Mouse (Mus musculus): ENCODE results near the gene Cd247. TPM values are rescaled to one million over a fixed set of nuclear protein-coding genes. Genes with fewer than 3 reads are reported as not detected.
A peak's percentile ranks its signal among the peaks of the same experiment; 100 is the strongest.

Gene Cd247
- polyA plus RNA-seq, 1 experiment from 2014 or later: 0.99 TPM

DNA sequence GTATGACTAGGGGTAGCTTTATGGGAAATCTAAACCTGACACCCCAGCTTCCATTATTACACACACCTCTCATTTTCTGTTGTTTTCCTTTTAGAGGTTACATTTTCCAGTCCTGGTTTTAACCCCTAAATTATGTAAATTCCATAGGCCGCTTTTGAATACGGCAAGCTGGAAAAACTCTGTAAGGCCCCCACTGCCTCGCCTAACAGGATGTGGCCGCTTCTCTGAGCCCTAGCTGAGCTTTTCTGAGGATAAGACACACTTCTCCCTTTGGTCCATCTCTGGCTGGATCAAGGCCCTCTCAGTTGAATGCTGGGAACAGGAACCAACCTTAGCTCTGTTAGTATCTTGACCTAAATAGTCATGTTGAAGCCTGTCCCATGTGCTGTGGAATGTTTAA is 15.7 kb downstream of the Cd247 start:
- no peaks in the 10 kb centered on the region for H3K36me3 ChIP-seq
- no peaks in the 10 kb centered on the region for H3K4me1 ChIP-seq
- H3K27ac ChIP-seq (replicated peaks): no peak overlapping the region
- no peak overlapping the region for H3K9ac ChIP-seq
- H3K27me3 ChIP-seq: no peaks in the 10 kb centered on the region
- no peak overlapping the region for H3K4me3 ChIP-seq (replicated peaks)
- ATAC-seq (ENCODE audit: insufficient number of reproducible peaks, low FRiP score, low TSS enrichment, low read depth): no peak
- H3K4me2 ChIP-seq (replicated peaks): no peak overlapping the region
- H3K9me3 ChIP-seq (replicated peaks): no peaks in the 10 kb centered on the region
- 77% methylated on average over 4 of the region's 4 CpGs for WGBS

DNA sequence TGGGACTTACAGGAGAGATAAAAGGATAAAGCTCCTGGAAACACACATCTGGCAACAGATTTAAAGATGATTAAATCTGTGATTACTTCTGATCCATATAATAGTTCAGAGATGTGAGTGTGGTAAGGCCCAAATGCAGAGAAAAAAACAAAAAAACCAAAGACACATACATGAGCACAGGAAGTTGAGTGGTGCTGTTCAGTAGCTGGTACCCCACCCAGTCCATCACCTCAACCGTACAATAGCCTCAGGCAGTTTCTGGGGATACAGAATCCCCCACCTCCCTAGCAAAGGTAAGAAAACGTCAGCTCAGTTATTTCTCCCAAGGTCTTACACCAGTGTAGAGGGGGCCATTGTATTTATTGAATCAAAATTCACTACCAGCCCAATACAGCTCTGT is 22.2 kb downstream of the Cd247 start:
- H3K4me2 ChIP-seq (replicated peaks): no peak overlapping the region
- H3K9ac ChIP-seq: no peak overlapping the region
- H3K4me1 ChIP-seq: peaks cover 19% of the 10 kb centered on the region
- H3K4me3 ChIP-seq (replicated peaks): no peak overlapping the region
- no peak; the same call in 1 of the 2 replicates for ATAC-seq (ENCODE audit: insufficient number of reproducible peaks, low FRiP score, low TSS enrichment, low read depth)
- peaks cover 13% of the 10 kb centered on the region; the same call in 1 of the 2 replicates for H3K27me3 ChIP-seq
- H3K36me3 ChIP-seq: no peaks in the 10 kb centered on the region
- WGBS: 50% methylated on average over 2 of the region's 2 CpGs
- no peaks in the 10 kb centered on the region for H3K9me3 ChIP-seq (replicated peaks)
- no peak overlapping the region for H3K27ac ChIP-seq (replicated peaks)

DNA sequence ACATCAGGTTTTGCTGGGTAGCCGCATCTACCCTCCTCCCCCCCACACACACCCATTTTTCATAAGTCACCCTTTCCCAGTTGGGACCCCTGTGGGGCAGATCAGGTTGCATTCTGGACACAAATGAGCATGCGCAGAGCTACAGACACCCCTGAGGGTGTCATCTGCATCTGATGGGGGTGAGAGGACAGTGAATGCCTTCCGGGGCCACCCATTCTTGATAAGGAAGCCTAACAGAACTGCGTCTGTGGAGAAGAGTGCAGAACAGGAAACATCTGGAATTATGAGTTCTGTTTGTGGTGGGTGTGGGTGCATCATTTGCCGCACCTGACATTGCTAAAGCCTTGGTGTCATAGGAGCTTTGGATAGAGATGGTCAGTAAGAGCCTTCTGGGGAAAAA is 22.7 kb downstream of the Cd247 start:
- no peaks in the 10 kb centered on the region for H3K9me3 ChIP-seq (replicated peaks)
- WGBS: 76% methylated on average over 5 of the region's 5 CpGs
- no peaks in the 10 kb centered on the region for H3K36me3 ChIP-seq
- H3K27me3 ChIP-seq: peaks cover 13% of the 10 kb centered on the region
- H3K27ac ChIP-seq (replicated peaks): no peak overlapping the region
- ATAC-seq (ENCODE audit: insufficient number of reproducible peaks, low FRiP score, low TSS enrichment, low read depth): no peak
- H3K9ac ChIP-seq: no peak overlapping the region
- no peak overlapping the region for H3K4me2 ChIP-seq (replicated peaks)
- H3K4me3 ChIP-seq (replicated peaks): no peak overlapping the region
- H3K4me1 ChIP-seq: peaks cover 19% of the 10 kb centered on the region

DNA sequence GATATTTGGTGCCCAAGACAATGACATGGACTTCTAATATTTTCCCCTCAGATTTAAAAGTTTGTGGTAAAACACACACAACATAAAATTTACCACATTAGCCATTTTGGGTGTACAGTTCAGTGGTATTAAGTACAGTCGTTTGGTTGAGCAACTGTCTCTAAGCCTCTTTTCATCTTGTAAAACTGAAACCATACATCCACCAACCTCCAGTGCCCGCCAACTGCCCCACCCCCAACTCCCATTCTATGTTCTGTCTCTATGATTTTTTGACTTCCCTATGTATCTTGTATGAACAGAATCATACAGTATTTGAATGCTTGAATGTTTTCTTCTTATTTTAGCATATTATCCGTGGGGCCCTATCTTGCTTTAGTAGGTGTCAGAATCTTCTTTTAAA is 24.3 kb downstream of the Cd247 start:
- no peak overlapping the region for H3K4me3 ChIP-seq (replicated peaks)
- H3K4me2 ChIP-seq (replicated peaks): no peak overlapping the region
- no peaks in the 10 kb centered on the region for H3K9me3 ChIP-seq (replicated peaks)
- no peaks in the 10 kb centered on the region for H3K36me3 ChIP-seq
- 67% methylated on average over 3 of the region's 3 CpGs for WGBS
- peaks cover 19% of the 10 kb centered on the region for H3K4me1 ChIP-seq
- no peak for ATAC-seq (ENCODE audit: insufficient number of reproducible peaks, low FRiP score, low TSS enrichment, low read depth)
- H3K9ac ChIP-seq: no peak overlapping the region
- H3K27me3 ChIP-seq: peaks cover 25% of the 10 kb centered on the region
- no peak overlapping the region for H3K27ac ChIP-seq (replicated peaks)

DNA sequence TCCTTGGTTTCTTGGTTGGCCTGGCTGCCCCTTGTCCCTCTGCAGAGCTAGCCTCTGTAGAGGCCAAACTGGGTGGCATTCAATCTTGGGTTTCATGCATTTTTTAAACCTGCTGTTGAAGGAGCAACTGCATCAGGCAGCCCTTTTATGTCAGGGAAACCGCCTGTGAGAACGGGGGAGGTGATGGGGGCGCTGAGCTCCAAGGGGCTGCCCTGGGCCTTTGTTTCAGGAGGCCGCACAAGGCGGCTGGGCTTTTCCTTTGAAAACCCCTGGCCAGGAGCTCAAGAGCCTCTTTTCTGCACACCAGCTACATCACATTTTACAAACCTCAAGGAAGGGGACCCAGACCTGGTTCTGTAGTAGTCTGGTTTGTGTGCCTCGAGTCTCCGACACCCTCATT is 25.6 kb downstream of the Cd247 start:
- peaks cover 31% of the 10 kb centered on the region for H3K27me3 ChIP-seq
- no peak overlapping the region for H3K27ac ChIP-seq (replicated peaks)
- 24% methylated on average over 7 of the region's 7 CpGs for WGBS
- H3K4me1 ChIP-seq: peaks cover 19% of the 10 kb centered on the region
- no peaks in the 10 kb centered on the region for H3K9me3 ChIP-seq (replicated peaks)
- ATAC-seq (ENCODE audit: insufficient number of reproducible peaks, low FRiP score, low TSS enrichment, low read depth): no peak
- H3K4me2 ChIP-seq (replicated peaks): no peak overlapping the region; the same call in 1 of the 2 replicates
- H3K4me3 ChIP-seq (replicated peaks): no peak overlapping the region
- H3K36me3 ChIP-seq: no peaks in the 10 kb centered on the region
- no peak overlapping the region for H3K9ac ChIP-seq

DNA sequence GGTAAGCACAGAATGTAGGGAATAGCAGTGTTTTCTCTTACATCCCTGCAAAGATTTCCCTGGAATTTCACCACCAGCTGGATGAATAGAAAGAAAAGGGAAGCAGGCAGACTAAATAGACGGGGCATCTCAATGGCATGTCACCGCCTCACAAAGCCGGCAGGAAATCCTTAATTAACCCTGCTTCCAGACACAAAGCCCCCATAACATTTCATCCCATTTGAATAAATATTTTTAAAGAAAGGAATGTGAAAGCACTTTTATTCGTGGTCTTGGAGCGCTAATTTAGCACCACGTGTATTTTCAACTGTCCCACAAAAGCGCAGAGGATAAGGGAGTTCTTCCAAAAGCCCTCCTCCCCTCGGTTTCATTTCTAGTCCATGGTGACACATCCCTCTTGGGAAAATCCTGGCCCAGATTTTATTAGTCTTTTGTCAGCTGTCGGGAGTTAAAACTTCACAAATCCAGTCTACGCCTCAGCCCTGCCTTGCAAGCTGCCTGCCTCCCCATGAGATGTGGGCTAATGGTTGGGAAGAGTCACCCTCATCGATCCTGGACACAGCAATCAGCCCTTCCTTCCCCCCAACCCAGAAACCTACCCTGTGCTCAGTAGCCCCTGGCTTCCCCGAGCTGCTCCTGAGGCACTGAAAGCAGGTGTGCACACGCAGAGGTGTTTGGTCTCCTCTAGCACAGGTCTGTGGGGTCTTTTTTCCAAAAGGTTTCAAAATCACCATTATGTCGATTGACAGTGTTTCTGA is 26.2 kb downstream of the Cd247 start:
- Histone ChIP-seq H3K9ac (no peak overlapping the region), H3K27ac (replicated peaks) (no peak overlapping the region)
- WGBS: 21% methylated on average over 14 of the region's 14 CpGs

DNA sequence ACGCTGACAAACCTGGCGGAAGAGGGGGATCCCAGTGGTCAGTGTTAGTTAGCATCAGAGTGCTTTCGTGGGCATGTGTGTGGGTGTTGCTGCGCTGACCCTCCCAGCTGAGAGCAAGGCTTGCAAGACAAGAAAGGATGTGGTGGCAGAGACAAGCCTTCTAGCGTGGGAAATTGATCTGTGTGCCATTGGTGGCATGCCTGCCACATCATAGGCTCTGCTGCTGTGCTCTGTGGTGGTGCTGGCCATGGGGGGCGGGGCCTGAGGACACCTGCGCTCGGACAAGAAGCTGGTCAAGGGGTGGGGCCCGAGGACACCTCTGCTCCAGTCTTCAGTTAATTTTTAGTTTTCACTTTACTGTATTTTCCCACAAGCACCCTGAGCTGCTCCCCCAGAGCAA is 27.9 kb downstream of the Cd247 start:
- no peak; the same call in 1 of the 2 replicates for ATAC-seq (ENCODE audit: insufficient number of reproducible peaks, low FRiP score, low TSS enrichment, low read depth)
- Histone ChIP-seq H3K36me3 (no peaks in the 10 kb centered on the region), H3K4me1 (peaks cover 19% of the 10 kb centered on the region), H3K4me3 (replicated peaks) (no peak overlapping the region), H3K27me3 (peaks cover 31% of the 10 kb centered on the region), H3K4me2 (replicated peaks) (no peak overlapping the region), H3K27ac (replicated peaks) (no peak overlapping the region), H3K9ac (no peak overlapping the region), H3K9me3 (replicated peaks) (no peaks in the 10 kb centered on the region)
- WGBS: 83% methylated on average over 9 of the region's 9 CpGs

More for the DNA sequence above, 26.2 kb downstream of the Cd247 start:
- H3K4me2 ChIP-seq (replicated peaks): peak overlapping the region; percentile 17; the same call in 1 of the 2 replicates
- no peak overlapping the region for H3K4me3 ChIP-seq (replicated peaks)
- no peaks in the 10 kb centered on the region for H3K9me3 ChIP-seq (replicated peaks)
- peaks cover 19% of the 10 kb centered on the region for H3K4me1 ChIP-seq
- peaks cover 31% of the 10 kb centered on the region for H3K27me3 ChIP-seq
- no peak for ATAC-seq (ENCODE audit: insufficient number of reproducible peaks, low FRiP score, low TSS enrichment, low read depth)
- H3K36me3 ChIP-seq: no peaks in the 10 kb centered on the region

DNA sequence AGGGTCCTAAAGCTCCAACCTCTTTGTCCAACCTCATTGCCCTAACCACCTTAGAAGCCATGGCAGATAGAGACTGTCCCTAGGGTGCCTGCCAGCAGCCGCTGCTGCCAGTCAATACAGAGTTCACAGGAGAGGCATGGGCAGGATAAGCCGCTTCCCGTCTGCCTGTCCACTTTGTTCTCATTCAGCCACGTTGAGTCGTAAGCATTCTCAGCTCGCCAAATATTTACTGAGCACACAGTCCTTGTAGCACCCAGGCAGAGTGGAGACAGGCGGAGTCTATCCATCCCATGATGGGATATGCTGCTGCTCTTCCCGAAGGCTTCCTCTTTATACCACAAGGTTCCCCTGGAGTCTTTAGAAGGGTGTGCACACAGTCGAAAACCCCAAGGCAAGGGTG is 28.8 kb downstream of the Cd247 start:
- no peaks in the 10 kb centered on the region for H3K36me3 ChIP-seq
- H3K9ac ChIP-seq: no peak overlapping the region
- no peak for ATAC-seq (ENCODE audit: insufficient number of reproducible peaks, low FRiP score, low TSS enrichment, low read depth)
- H3K4me1 ChIP-seq: peaks cover 19% of the 10 kb centered on the region
- no peaks in the 10 kb centered on the region for H3K9me3 ChIP-seq (replicated peaks)
- peaks cover 31% of the 10 kb centered on the region for H3K27me3 ChIP-seq
- 65% methylated on average over 9 of the region's 9 CpGs for WGBS
- no peak overlapping the region for H3K4me3 ChIP-seq (replicated peaks)
- H3K27ac ChIP-seq (replicated peaks): no peak overlapping the region
- H3K4me2 ChIP-seq (replicated peaks): no peak overlapping the region

DNA sequence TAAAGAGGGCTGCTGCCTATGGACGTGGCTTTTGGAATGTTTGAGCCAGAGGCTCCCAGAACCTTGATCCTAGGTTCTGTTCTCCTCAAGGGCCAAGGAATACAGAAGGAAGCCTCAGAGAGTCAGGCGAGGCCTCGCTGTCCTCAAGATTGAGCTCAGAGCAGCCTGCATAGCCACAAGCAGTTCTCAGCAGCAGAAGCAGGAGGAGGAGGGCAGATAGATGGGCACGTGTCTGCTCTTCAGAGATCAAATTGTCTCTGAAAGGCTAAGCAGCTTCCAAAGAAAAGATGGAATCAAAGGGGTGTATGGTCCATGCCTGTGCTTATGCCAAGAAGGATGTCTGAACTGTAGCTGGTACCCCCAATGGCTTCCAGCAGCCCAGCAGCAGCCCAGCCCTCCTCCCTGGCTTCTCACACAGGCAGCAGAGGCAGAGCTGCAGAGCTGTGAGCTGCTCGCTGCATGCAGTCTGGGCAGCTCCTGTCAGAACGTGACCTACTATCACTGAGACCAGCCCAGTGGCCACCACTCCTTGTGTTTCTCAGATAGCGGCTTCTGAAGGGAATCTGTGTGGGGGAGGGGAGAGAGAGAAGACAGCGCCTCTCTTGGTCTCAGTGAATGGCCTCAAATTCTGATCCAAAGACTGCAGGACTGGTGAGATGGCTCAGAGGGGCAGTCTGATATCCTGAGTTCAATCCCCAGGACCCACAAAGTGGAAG is 29.8 kb downstream of the Cd247 start:
- H3K9ac ChIP-seq: no peak overlapping the region
- H3K4me3 ChIP-seq (replicated peaks): no peak overlapping the region
- no peaks in the 10 kb centered on the region for H3K36me3 ChIP-seq
- ATAC-seq (ENCODE audit: insufficient number of reproducible peaks, low FRiP score, low TSS enrichment, low read depth): no peak
- H3K4me1 ChIP-seq: peaks cover 19% of the 10 kb centered on the region
- no peak overlapping the region for H3K27ac ChIP-seq (replicated peaks)
- no peaks in the 10 kb centered on the region for H3K9me3 ChIP-seq (replicated peaks)
- H3K4me2 ChIP-seq (replicated peaks): no peak overlapping the region
- peaks cover 31% of the 10 kb centered on the region for H3K27me3 ChIP-seq
- 45% methylated on average over 8 of the region's 8 CpGs for WGBS

DNA sequence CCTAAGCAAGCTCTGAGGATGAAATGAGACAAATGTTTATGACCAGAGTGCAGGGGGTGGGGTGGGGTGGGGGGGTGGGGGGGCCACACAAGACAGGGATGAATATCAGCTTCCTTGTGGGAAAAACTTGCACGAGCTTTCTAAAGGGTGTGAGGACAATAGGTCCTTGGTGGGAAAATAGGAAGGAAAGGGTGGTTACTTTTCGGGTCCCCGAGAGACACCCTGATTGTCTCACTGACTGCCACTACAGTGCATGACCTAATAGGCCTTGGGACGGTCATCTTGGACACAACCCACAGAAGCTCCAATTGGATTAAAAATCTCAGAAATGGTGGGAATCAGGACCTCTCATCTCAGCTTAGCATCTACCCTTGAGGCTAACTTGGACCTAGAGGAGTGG is 30.7 kb downstream of the Cd247 start:
- H3K4me3 ChIP-seq (replicated peaks): no peak overlapping the region
- no peak for ATAC-seq (ENCODE audit: insufficient number of reproducible peaks, low FRiP score, low TSS enrichment, low read depth)

DNA sequence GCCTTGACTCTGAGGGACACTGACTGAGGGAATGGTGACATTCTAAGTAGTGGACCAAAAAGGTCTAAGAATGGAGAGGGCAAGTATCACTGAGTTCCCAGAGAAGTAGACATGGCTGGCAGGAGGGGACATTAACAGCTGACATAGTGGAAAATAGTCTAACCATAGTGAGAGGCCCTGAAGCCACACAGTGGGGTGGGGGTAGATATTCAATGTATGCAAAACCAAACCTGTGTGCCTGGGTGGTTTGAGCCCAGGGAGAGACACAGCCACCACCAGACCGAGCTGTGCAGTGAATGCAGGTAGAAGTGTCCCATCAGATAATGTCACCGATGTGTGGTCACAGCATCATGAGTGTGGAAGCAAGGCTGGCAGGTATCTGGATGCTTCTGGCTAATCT is 33.5 kb downstream of the Cd247 start:
- Histone ChIP-seq H3K27ac (replicated peaks) (no peak overlapping the region), H3K4me3 (replicated peaks) (no peak overlapping the region), H3K36me3 (no peaks in the 10 kb centered on the region), H3K9me3 (replicated peaks) (no peaks in the 10 kb centered on the region), H3K4me2 (replicated peaks) (no peak overlapping the region), H3K27me3 (peaks cover 11% of the 10 kb centered on the region; the same call in 1 of the 2 replicates), H3K4me1 (no peaks in the 10 kb centered on the region), H3K9ac (no peak overlapping the region)
- 90% methylated on average over 2 of the region's 2 CpGs for WGBS
- no peak for ATAC-seq (ENCODE audit: insufficient number of reproducible peaks, low FRiP score, low TSS enrichment, low read depth)

More for the DNA sequence above, 30.7 kb downstream of the Cd247 start:
- peaks cover 13% of the 10 kb centered on the region for H3K4me1 ChIP-seq
- H3K27ac ChIP-seq (replicated peaks): no peak overlapping the region
- no peaks in the 10 kb centered on the region for H3K9me3 ChIP-seq (replicated peaks)
- H3K9ac ChIP-seq: no peak overlapping the region
- H3K27me3 ChIP-seq: peaks cover 25% of the 10 kb centered on the region
- H3K36me3 ChIP-seq: no peaks in the 10 kb centered on the region
- WGBS: 80% methylated on average over 4 of the region's 4 CpGs
- no peak overlapping the region for H3K4me2 ChIP-seq (replicated peaks)
